In genomic region chr15:81872262-81873136, GRCm38 (mm10) we compare ENCODE assay signal across 8 mouse cellular contexts. TPM values are rescaled to one million over a fixed set of nuclear protein-coding genes. Genes with fewer than 3 reads are reported as not detected.
DNase-seq lines count a peak whose midpoint lies in the region; ATAC-seq and TF ChIP-seq lines count a peak whose summit lies in the region.

TSS of gene Aco2 (plus strand) at chr15:81872309.

- WGBS in heart, embryonic 14.5 days: under 1% methylated on average over 53 of the region's 53 CpGs
- under 1% methylated on average over 53 of the region's 53 CpGs for WGBS in liver, embryonic 14.5 days (ENCODE audit: insufficient replicate concordance)
- under 1% methylated on average over 53 of the region's 53 CpGs for WGBS in neural tube, embryonic 11.5 days
- WGBS in stomach, postnatal 0 days: under 1% methylated on average over 53 of the region's 53 CpGs

- DNase-seq in c-Kit-negative CD71-positive TER-119-positive erythroid progenitor cells, embryonic 14.5 days (ENCODE audit: low read depth, low spot score): peak; percentile 100
- DNase-seq in fibroblast of lung, adult 2 months (ENCODE audit: low read depth): peak; percentile 93
- DNase-seq in kidney, postnatal 25 days: peak; percentile 100
- peak; percentile 98 to 99 (median 98) for DNase-seq in liver, embryonic 14.5 days (ENCODE audit: low read depth in 3 of 3, low spot score in 3 of 3)
- peak; percentile 97 for DNase-seq in neural tube, embryonic 11.5 days (ENCODE audit: low spot score)
- DNase-seq in stomach, postnatal 0 days (ENCODE audit: low spot score): peak; percentile 99

- peaks cover 4 to 17% of the 10 kb centered on the region in 2 experiments; a peak in 3 of 4 replicates for H3K4me1 ChIP-seq in heart, embryonic 14.5 days (ENCODE audit: control insufficient read depth in 2 of 2, insufficient read depth in 2 of 2, low read length in 2 of 2)
- peaks cover 17 to 20% of the 10 kb centered on the region in 2 experiments for H3K4me1 ChIP-seq in liver, embryonic 14.5 days (replicated peaks; ENCODE audit: control insufficient read depth in 2 of 2, insufficient read depth in 2 of 2, low read length in 1 of 2)
- H3K4me1 ChIP-seq in neural tube, embryonic 11.5 days (ENCODE audit: control insufficient read depth, insufficient read depth, low read length): peaks cover 8% of the 10 kb centered on the region
- H3K4me1 ChIP-seq in stomach, postnatal 0 days (replicated peaks; ENCODE audit: control insufficient read depth, insufficient read depth): peaks cover 2% of the 10 kb centered on the region; the same call in 1 of the 2 replicates

- H3K36me3 ChIP-seq in heart, embryonic 14.5 days (ENCODE audit: control insufficient read depth, insufficient read depth, low read length): peaks cover 32% of the 10 kb centered on the region
- H3K36me3 ChIP-seq in liver, embryonic 14.5 days (replicated peaks; ENCODE audit: control insufficient read depth, insufficient read depth, low read depth): peaks cover 33% of the 10 kb centered on the region
- peaks cover 14% of the 10 kb centered on the region; the same call in 1 of the 2 replicates for H3K36me3 ChIP-seq in neural tube, embryonic 11.5 days (ENCODE audit: control insufficient read depth, insufficient read depth, low read length)
- H3K36me3 ChIP-seq in stomach, postnatal 0 days (ENCODE audit: control insufficient read depth, insufficient read depth, low read length): peaks cover 12% of the 10 kb centered on the region

- peak within 1 kb of the TSS; percentile 99 to 100 for H3K27ac ChIP-seq in heart, embryonic 14.5 days (replicated peaks in 1 of 2; ENCODE audit: control insufficient read depth in 1 of 2, insufficient read depth in 1 of 2, low read depth in 2 of 2, low read length in 2 of 2)
- peak within 1 kb of the TSS; percentile 95 for H3K27ac ChIP-seq in liver, embryonic 14.5 days
- peak within 1 kb of the TSS; percentile 91 for H3K27ac ChIP-seq in neural tube, embryonic 11.5 days (ENCODE audit: low read depth, low read length)
- H3K27ac ChIP-seq in stomach, postnatal 0 days (replicated peaks): peak within 1 kb of the TSS; percentile 92

- TF ChIP-seq EP300 in liver, embryonic 14.5 days (IDR thresholded peaks at IDR 0.05; ENCODE audit: low read depth): no peak
- TF ChIP-seq EP300 in stomach, postnatal 0 days (optimal IDR thresholded peaks at IDR 0.05): no peak

- H3K4me3 ChIP-seq in heart, embryonic 14.5 days (ENCODE audit: control insufficient read depth in 1 of 2, insufficient read depth in 1 of 2, low read depth in 1 of 2, low read length in 2 of 2): peak within 1 kb of the TSS; percentile 67 to 99
- H3K4me3 ChIP-seq in liver, embryonic 14.5 days (ENCODE audit: insufficient read depth in 1 of 2, low read depth in 2 of 2, low read length in 2 of 2): peak within 1 kb of the TSS; percentile 75 to 80
- peak within 1 kb of the TSS; percentile 86 for H3K4me3 ChIP-seq in neural tube, embryonic 11.5 days (ENCODE audit: low read depth, low read length)
- peak within 1 kb of the TSS; percentile 98 for H3K4me3 ChIP-seq in stomach, postnatal 0 days (ENCODE audit: low read depth, low read length)

- no peak for TF ChIP-seq CTCF in liver, embryonic 14.5 days (IDR thresholded peaks at IDR 0.05; ENCODE audit: low read depth)
- no peak for TF ChIP-seq CTCF in stomach, postnatal 0 days (IDR thresholded peaks at IDR 0.05; ENCODE audit: low read depth)

- peak; percentile 86 for ATAC-seq in CD4-positive, CD25-positive, alpha-beta regulatory T cell, adult 4 months
- ATAC-seq in heart, embryonic 14.5 days (ENCODE audit: insufficient number of reproducible peaks, insufficient read depth, low FRiP score, low read depth): peak; percentile 82
- peak; percentile 83 for ATAC-seq in liver, embryonic 14.5 days (ENCODE audit: insufficient read depth)
- ATAC-seq in neural tube, embryonic 11.5 days (ENCODE audit: insufficient read depth, low FRiP score, low TSS enrichment): peak; percentile 80
- ATAC-seq in stomach, postnatal 0 days (ENCODE audit: low FRiP score, low TSS enrichment): peak; percentile 91

- peak within 1 kb of the TSS; percentile 99 for H3K9ac ChIP-seq in heart, embryonic 14.5 days (ENCODE audit: low read length)
- H3K9ac ChIP-seq in liver, embryonic 14.5 days (replicated peaks): peak within 1 kb of the TSS; percentile 75
- peak within 1 kb of the TSS; percentile 85 for H3K9ac ChIP-seq in neural tube, embryonic 11.5 days (ENCODE audit: low read length)
- peak within 1 kb of the TSS; percentile 91 for H3K9ac ChIP-seq in stomach, postnatal 0 days (ENCODE audit: low read length)

- H3K4me2 ChIP-seq in heart, embryonic 14.5 days (ENCODE audit: low read length): peak within 1 kb of the TSS; percentile 93
- peak within 1 kb of the TSS; percentile 84 for H3K4me2 ChIP-seq in liver, embryonic 14.5 days (ENCODE audit: low read depth)
- H3K4me2 ChIP-seq in neural tube, embryonic 11.5 days (ENCODE audit: low read depth): peak within 1 kb of the TSS; percentile 84
- H3K4me2 ChIP-seq in stomach, postnatal 0 days (replicated peaks; ENCODE audit: low read depth): peak within 1 kb of the TSS; percentile 88

- H3K27me3 ChIP-seq in heart, embryonic 14.5 days (ENCODE audit: control insufficient read depth, insufficient read depth, low read length): no peaks in the 10 kb centered on the region
- H3K27me3 ChIP-seq in liver, embryonic 14.5 days (ENCODE audit: control insufficient read depth, insufficient read depth, low read length): no peaks in the 10 kb centered on the region
- H3K27me3 ChIP-seq in neural tube, embryonic 11.5 days (ENCODE audit: control insufficient read depth, insufficient read depth, low read length): no peaks in the 10 kb centered on the region
- no peaks in the 10 kb centered on the region for H3K27me3 ChIP-seq in stomach, postnatal 0 days (ENCODE audit: control insufficient read depth, insufficient read depth, low read length)

- H3K9me3 ChIP-seq in heart, embryonic 14.5 days (ENCODE audit: control insufficient read depth, low read length): no peaks in the 10 kb centered on the region
- H3K9me3 ChIP-seq in liver, embryonic 14.5 days (ENCODE audit: control insufficient read depth, low read length): no peaks in the 10 kb centered on the region
- no peaks in the 10 kb centered on the region for H3K9me3 ChIP-seq in neural tube, embryonic 11.5 days (ENCODE audit: control insufficient read depth, low read length)
- no peaks in the 10 kb centered on the region for H3K9me3 ChIP-seq in stomach, postnatal 0 days (ENCODE audit: control insufficient read depth, low read length)

RNA-seq across cellular contexts. Expression of gene Aco2, which starts in this region (rescaled TPM):
- 100 to 1,000 TPM in 1 of 2 experiments, 10 to 100 TPM in 1; 94.3 to 166 TPM for polyA plus RNA-seq in CD4-positive, CD25-positive, alpha-beta regulatory T cell, adult 4 months (2017; shearing (Covaris generic))
- 571 and 598 TPM in 2 replicates for polyA plus RNA-seq in heart, embryonic 14.5 days (2014; fragmentation: Nextera tagmentation; extraction: Ambion mirVana)
- polyA plus RNA-seq in liver, embryonic 14.5 days (2012; rRNA removed): 74.9 and 85.0 TPM in 2 replicates
- 72.1 and 80.6 TPM in 2 replicates for polyA plus RNA-seq in liver, embryonic 14.5 days (2014; fragmentation: Nextera tagmentation; extraction: Ambion mirVana)
- 190 and 200 TPM in 2 replicates for polyA plus RNA-seq in neural tube, embryonic 11.5 days (2014; fragmentation: Nextera tagmentation; extraction: Ambion mirVana)
- 130 and 141 TPM in 2 replicates for polyA plus RNA-seq in stomach, postnatal 0 days (2015; fragmentation: Nextera tagmentation; extraction: Ambion mirVana)

Comparison
In these comparisons a context has a peak if more than half of its experiments do, and no peak if none do; other contexts are left out.
1. Peak in every context shown above with its lines: DNase-seq, ATAC-seq, H3K4me3 ChIP-seq and H3K27ac ChIP-seq.